In the genomic region with DNA sequence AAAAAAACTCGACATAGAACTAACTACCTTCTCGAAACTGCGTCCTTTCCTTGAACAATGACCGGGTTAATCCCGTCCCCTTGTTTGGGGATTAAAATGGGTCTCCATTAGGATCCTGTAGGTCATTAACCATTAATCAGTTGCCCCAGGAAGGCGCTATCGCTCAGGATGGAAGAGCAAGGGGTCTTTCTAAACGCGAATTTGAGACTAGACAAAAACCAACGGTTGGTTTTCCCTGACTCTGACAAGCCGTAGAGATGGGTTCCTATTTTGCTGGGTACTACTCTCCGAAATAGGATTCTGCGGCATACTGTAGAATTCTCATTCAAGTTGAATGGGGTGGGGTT, we compare ENCODE assay signal across 8 mouse cellular contexts. TPM values are rescaled to one million over a fixed set of nuclear protein-coding genes. Genes with fewer than 3 reads are reported as not detected.
DNase-seq lines count a peak whose midpoint lies in the region; ATAC-seq and TF ChIP-seq lines count a peak whose summit lies in the region.

No protein-coding gene starts in this region.

- H3K4me3 ChIP-seq in layer of hippocampus, adult 2 months = peak overlapping the region; percentile 56
- peak overlapping the region; percentile 93 for H3K4me3 ChIP-seq in embryonic facial prominence, embryonic 10.5 days
- H3K4me3 ChIP-seq in hindbrain, embryonic 13.5 days = peak overlapping the region; percentile 82
- peak overlapping the region; percentile 86 for H3K4me3 ChIP-seq in midbrain, embryonic 14.5 days (replicated peaks; ENCODE audit: low read depth, low read length)

- H3K4me1 ChIP-seq in embryonic facial prominence, embryonic 10.5 days = peaks cover 15% of the 10 kb centered on the region
- H3K4me1 ChIP-seq in hindbrain, embryonic 13.5 days (replicated peaks) = peaks cover 17% of the 10 kb centered on the region
- H3K4me1 ChIP-seq in midbrain, embryonic 14.5 days (ENCODE audit: control insufficient read depth, insufficient read depth, low read length) = no peaks in the 10 kb centered on the region

- H3K9me3 ChIP-seq in embryonic facial prominence, embryonic 10.5 days = no peaks in the 10 kb centered on the region
- H3K9me3 ChIP-seq in hindbrain, embryonic 13.5 days = no peaks in the 10 kb centered on the region
- H3K9me3 ChIP-seq in midbrain, embryonic 14.5 days (ENCODE audit: control insufficient read depth, low read length) = no peaks in the 10 kb centered on the region

- no peaks in the 10 kb centered on the region for H3K27me3 ChIP-seq in embryonic facial prominence, embryonic 10.5 days (replicated peaks; ENCODE audit: low read depth, poor library complexity, severe bottlenecking)
- H3K27me3 ChIP-seq in hindbrain, embryonic 13.5 days = no peaks in the 10 kb centered on the region
- H3K27me3 ChIP-seq in midbrain, embryonic 14.5 days (ENCODE audit: control insufficient read depth, insufficient read depth, low read length) = no peaks in the 10 kb centered on the region

- WGBS in embryonic facial prominence, embryonic 10.5 days = 5% methylated on average over 13 of the region's 13 CpGs
- WGBS in hindbrain, embryonic 13.5 days = 5% methylated on average over 13 of the region's 13 CpGs
- WGBS in midbrain, embryonic 14.5 days = 8% methylated on average over 13 of the region's 13 CpGs

- H3K36me3 ChIP-seq in embryonic facial prominence, embryonic 10.5 days (replicated peaks) = peaks cover 34% of the 10 kb centered on the region
- peaks cover 21% of the 10 kb centered on the region for H3K36me3 ChIP-seq in hindbrain, embryonic 13.5 days
- peaks cover 21% of the 10 kb centered on the region for H3K36me3 ChIP-seq in midbrain, embryonic 14.5 days (ENCODE audit: control insufficient read depth, insufficient read depth, low read length)

- peak overlapping the region; percentile 90 for H3K9ac ChIP-seq in hindbrain, embryonic 13.5 days
- H3K9ac ChIP-seq in midbrain, embryonic 14.5 days (replicated peaks; ENCODE audit: low read length) = peak overlapping the region; percentile 91

- no peak for TF ChIP-seq CTCF in layer of hippocampus, adult 2 months (conservative IDR thresholded peaks at IDR 0.05)

- DNase-seq in layer of hippocampus, adult 2 months (ENCODE audit: low spot score in 2 of 2) = no peak
- no peak for DNase-seq in layer of hippocampus, postnatal 10 days (ENCODE audit: low spot score in 2 of 2)
- no peak for DNase-seq in embryonic facial prominence, embryonic 10.5 days (ENCODE audit: low spot score)
- no peak for DNase-seq in midbrain, embryonic 14.5 days
- DNase-seq in embryo, embryonic 10 days (ENCODE audit: low spot score) = no peak
- DNase-seq in layer of hippocampus, adult 11-12 months (ENCODE audit: low spot score) = no peak
- no peak for DNase-seq in embryo, embryonic 10.5 days (ENCODE audit: low spot score)

- ATAC-seq in hindbrain, embryonic 13.5 days (ENCODE audit: low FRiP score) = 0 out of 2 replicates have a peak, but pooled peaks have one; percentile 8
- ATAC-seq in midbrain, embryonic 14.5 days (ENCODE audit: low FRiP score, low TSS enrichment) = no peak

- H3K4me2 ChIP-seq in hindbrain, embryonic 13.5 days = peak overlapping the region; percentile 59
- H3K4me2 ChIP-seq in midbrain, embryonic 14.5 days (ENCODE audit: low read length) = peak overlapping the region; percentile 76

- H3K27ac ChIP-seq in layer of hippocampus, adult 2 months = peak overlapping the region; percentile 87
- peak overlapping the region; percentile 91 for H3K27ac ChIP-seq in embryonic facial prominence, embryonic 10.5 days (replicated peaks)
- H3K27ac ChIP-seq in hindbrain, embryonic 13.5 days = no peak overlapping the region
- H3K27ac ChIP-seq in midbrain, embryonic 14.5 days (replicated peaks; ENCODE audit: low read depth, low read length) = no peak overlapping the region

RNA-seq across cellular contexts. Expression of a gene that starts 0.3 kb away (rescaled TPM):
- 10 to 100 TPM; 50.0 to 50.2 TPM for total RNA-seq in layer of hippocampus, adult 2 months (2021)
- total RNA-seq in layer of hippocampus, postnatal 10 days (2021) = 10 to 100 TPM; 44.7 to 52.6 TPM
- polyA plus RNA-seq in embryonic facial prominence, embryonic 10.5 days (2016; fragmentation: Nextera tagmentation; extraction: Ambion mirVana) = 95.0 and 98.7 TPM in 2 replicates
- 90.8 and 98.8 TPM in 2 replicates for polyA plus RNA-seq in hindbrain, embryonic 13.5 days (2015; fragmentation: Nextera tagmentation; extraction: Ambion mirVana)
- polyA plus RNA-seq in midbrain, embryonic 14.5 days (2014; fragmentation: Nextera tagmentation; extraction: Ambion mirVana) = 78.8 and 87.1 TPM in 2 replicates

RNA-seq across cellular contexts. Expression of a gene that starts 14.7 kb away (rescaled TPM):
- total RNA-seq in layer of hippocampus, adult 2 months (2021) = 10 to 100 TPM; 50.1 to 50.3 TPM
- total RNA-seq in layer of hippocampus, postnatal 10 days (2021) = 10 to 100 TPM; 64.8 to 69.0 TPM
- polyA plus RNA-seq in embryonic facial prominence, embryonic 10.5 days (2016; fragmentation: Nextera tagmentation; extraction: Ambion mirVana) = 37.4 and 38.7 TPM in 2 replicates
- 26.0 and 28.5 TPM in 2 replicates for polyA plus RNA-seq in hindbrain, embryonic 13.5 days (2015; fragmentation: Nextera tagmentation; extraction: Ambion mirVana)
- 34.5 and 34.7 TPM in 2 replicates for polyA plus RNA-seq in midbrain, embryonic 14.5 days (2014; fragmentation: Nextera tagmentation; extraction: Ambion mirVana)

RNA-seq across cellular contexts. Expression of a gene that starts 15.0 kb away (rescaled TPM):
- 1 to 10 TPM in 1 of 2 experiments, under 1 TPM in 1; 0.61 to 1.1 TPM for total RNA-seq in layer of hippocampus, adult 2 months (2021)
- total RNA-seq in layer of hippocampus, postnatal 10 days (2021) = 1 to 10 TPM; 1.2 to 1.5 TPM
- polyA plus RNA-seq in embryonic facial prominence, embryonic 10.5 days (2016; fragmentation: Nextera tagmentation; extraction: Ambion mirVana) = 0.90 and 1.5 TPM in 2 replicates
- polyA plus RNA-seq in hindbrain, embryonic 13.5 days (2015; fragmentation: Nextera tagmentation; extraction: Ambion mirVana) = 0.81 and 1.4 TPM in 2 replicates
- 0.51 and 0.53 TPM in 2 replicates for polyA plus RNA-seq in midbrain, embryonic 14.5 days (2014; fragmentation: Nextera tagmentation; extraction: Ambion mirVana)

Comparison
In these comparisons a context has a peak if more than half of its experiments do, and no peak if none do; other contexts are left out.
1. H3K27ac ChIP-seq: peak in layer of hippocampus, adult 2 months (single experiment) and embryonic facial prominence, embryonic 10.5 days (single experiment); none in hindbrain, embryonic 13.5 days (single experiment) and midbrain, embryonic 14.5 days (single experiment).
2. Peak in every context shown above with its lines, with median percentiles within 50 percentile points of each other: H3K4me3 ChIP-seq.